Mouse (Mus musculus) c-Kit-positive CD71-positive TER-119-negative erythroid progenitor cells, embryonic 14.5 days (primary cell): Measurements from ENCODE around the gene Gpr27.

ENCODE experiments used
- DNase-seq: peaks from one replicate; pipeline ENCODE4 v3.0.0-alpha.2; 2013; ENCODE audit warnings: low read depth

The Gpr27 gene

GRCm38 (mm10) chr6:99692206-99692915 is at the start of gene Gpr27:
TSS of gene Gpr27 (plus strand) at chr6:99692679.
- DNase-seq, result no peak

DNA sequence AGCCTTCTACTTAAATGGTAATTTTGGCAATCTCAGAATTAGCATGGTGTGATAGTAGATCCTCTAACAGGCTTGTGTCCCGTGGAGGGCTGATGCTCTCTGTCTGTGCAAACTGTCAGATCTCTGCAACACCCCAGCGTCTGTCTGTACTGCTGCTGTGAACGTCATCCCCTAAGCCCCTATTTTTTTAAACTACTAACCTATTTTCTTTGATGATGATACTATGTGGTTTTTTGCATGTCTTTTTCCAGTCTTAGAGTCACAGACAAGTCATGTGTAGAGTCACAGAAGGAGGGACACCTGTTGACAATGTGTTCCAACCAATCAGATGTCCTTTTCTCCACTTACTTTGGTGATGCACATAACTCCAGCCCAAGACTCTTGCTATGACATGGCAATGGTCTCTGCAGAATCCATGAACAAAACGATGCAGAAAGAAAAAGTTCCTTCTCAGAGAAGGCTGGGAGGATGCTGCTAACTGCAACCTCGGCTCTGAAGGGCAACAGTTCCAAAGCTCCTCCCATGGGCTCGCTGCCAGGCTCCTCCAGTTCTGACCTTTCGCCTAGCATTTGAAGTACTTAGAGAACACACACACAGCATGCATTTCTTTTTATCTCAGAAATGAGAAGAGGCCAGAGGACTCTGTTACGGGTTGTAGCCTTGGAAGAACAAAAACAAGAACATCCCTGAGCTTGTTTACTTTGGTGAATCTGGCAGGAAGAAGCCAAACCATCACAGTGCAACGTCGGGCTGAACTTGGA is 48.9 kb upstream of the Gpr27 start:
- no peak for DNase-seq

GRCm38 (mm10) chr6:99644386-99644785 is 48.1 kb upstream of the Gpr27 start:
- DNase-seq, result no peak

DNA sequence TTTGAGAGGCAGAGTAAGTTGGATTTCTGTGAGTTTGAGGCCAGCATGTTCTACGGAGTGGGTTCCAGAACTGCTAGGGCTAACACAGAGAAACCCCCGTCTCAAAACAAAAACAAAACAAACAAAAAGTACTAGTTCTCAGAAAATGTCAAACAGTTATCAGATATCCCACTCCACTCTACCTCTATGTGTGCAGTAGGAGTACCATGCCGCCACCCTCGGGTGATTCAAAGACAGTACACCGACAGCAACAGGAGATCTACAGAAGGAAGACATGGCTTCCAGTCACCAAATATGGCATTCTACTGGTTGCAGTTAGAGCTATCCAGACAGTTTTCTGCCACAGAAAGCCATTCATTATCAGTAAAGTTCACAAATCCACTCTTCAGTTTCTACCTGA is 47.6 kb upstream of the Gpr27 start:
- DNase-seq, result no peak

DNA sequence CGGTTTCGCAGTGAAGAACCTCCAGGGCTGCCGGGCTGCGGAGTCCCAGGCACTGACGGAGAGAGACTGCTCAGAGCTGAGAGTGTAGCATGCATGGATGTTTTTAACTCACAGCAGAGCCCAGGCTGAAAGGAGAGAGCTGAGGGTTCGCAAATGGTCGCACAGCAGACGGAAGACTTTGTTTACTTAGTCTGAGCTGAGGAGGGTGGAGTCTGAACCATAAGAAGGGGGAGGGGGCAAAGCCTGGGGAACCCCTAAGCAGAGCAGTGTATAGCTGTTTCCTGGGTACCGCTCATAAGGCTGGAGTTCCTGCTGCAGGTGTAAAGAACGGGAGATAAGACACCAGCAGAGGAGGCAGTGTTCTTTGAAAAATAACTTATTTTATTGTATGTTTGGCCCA is 46.1 kb upstream of the Gpr27 start:
- no peak for DNase-seq

- DNase-seq, result no peak
These were observed 43.2 kb upstream of the Gpr27 start for GRCm38 (mm10) chr6:99649307-99649706.

- DNase-seq, result no peak
These were observed 40.1 kb upstream of the Gpr27 start for GRCm38 (mm10) chr6:99652341-99652740.

DNA sequence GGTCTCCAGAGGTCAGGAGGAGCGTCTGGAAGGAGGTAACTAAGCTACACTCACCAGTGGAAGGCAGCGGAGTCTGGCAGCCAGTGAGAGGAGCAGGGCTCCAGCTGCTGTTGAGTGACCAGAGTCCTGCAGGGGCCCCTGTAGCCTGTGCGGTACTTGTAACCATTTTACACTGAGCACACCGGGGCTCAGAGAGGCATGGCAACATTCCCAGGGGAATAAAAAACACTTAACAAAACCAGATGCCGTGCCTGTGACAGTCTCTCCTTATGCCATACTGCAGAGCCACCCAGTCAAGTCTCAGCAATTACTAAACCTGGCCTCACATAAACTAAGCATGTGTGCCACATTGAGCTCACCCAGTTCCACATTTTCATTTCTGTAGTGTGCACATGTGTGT is 38.1 kb upstream of the Gpr27 start:
- DNase-seq, result no peak

- no peak for DNase-seq
These were observed 37.0 kb upstream of the Gpr27 start for GRCm38 (mm10) chr6:99655488-99655887.

DNA sequence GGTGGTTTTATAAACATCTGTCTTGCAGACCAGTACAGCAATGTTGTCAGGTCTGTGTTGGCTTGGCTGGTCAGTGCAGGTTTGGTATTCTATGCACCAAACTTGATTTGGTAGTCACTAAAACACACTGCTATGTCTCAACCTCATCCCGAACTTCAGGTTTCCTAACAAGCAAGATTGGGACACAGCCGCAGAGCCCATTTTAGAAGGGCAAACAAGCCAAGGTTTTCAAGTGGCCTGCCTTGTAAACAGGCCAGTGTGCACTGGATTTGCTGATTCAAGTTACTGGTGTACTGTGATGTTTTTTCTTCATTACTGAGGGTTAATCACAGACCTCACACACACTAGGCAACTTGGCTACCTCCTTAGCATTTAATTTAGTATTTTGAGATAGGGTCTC is 36.4 kb upstream of the Gpr27 start:
- DNase-seq, result no peak

DNA sequence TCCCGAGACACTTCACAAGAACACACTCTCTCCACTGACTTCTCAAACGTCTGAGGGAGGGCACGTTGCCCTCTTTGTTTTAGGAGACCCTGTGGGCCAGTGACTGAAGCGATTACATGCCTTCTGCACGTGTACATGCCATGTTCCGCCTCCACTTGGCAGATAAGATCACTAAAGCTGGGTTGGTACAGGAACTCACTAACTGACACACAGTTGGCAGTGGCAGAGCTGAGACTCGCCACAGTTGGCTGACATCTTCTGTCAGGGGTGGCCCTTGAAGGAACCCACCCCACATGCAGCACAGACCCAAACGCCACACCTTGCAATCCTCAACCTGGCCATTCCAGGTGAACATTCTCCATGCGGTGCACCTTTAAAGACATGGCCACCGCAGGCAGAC is 33.9 kb upstream of the Gpr27 start:
- DNase-seq, result no peak

- DNase-seq, result no peak
These were observed 32.0 kb upstream of the Gpr27 start for GRCm38 (mm10) chr6:99660443-99660842.

- DNase-seq, result no peak
These were observed 29.2 kb upstream of the Gpr27 start for GRCm38 (mm10) chr6:99663232-99663631.

DNA sequence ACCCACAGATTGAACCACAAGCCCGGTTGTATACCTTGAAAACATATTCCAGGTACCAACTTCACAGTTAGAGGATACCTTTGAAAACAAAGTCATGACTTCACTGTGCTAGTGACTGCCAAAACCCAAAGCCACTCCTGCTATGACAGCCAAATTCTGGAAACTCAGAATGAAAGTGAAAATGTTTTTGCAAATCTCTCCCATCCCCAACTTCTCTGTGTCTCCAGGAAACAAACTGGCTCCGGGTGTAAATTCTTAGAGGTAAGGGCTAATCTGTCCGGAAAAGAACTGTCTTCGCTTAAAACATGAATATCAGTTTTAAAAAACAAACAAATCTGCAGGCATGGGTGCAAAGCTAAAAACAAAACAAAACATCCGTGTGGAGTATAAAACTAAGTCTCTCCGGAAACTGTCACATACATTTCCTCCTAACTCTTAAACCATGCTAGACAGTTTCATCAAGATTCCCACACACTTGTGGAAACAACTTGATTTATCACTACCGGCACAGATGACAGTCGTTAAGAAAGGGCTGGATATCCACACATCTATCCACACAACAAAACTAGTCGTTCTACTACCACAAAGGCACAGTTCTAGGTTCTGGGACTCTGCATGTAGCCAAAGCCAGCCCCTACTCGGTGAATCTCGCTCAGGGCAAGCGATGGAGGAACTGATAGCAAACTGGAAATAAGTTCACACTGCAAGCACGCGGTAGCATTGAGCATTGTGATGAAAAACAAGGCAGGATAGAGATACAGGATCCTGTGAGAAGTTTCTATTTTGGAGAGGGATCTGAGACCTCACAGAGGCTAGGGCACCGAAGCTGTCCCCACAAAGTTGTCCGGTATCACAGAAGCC is 26.8 kb upstream of the Gpr27 start:
- DNase-seq, result no peak

- no peak for DNase-seq
These were observed 25.9 kb upstream of the Gpr27 start, which contains the start of the genes Eif4e3 and Gm20696 for GRCm38 (mm10) chr6:99666318-99667171. TSS of gene Eif4e3 (minus strand) at chr6:99666771. TSS of gene Gm20696 (minus strand) at chr6:99666797.

DNA sequence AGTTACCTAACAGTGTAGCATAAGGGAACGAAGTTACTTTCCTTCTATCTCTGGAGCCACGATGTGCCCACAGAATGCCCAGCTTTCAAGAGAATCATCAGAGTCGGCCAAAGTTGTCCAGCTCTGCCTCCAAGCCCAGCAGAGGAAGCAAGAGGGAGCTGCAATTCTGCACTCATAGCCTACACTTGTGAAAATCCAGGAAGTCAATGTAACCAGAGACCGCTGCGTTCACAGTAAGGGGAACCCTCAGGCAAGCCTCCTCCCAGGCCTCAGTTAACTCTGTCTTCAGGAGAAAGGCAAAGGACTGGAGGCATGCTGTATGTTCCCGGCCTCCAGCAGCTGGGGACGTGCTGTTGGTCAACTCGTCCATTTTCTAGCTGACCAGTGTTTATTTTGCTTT is 25.2 kb upstream of the Gpr27 start:
- no peak for DNase-seq

GRCm38 (mm10) chr6:99669481-99670325 is 22.8 kb upstream of the Gpr27 start:
- DNase-seq, result no peak

DNA sequence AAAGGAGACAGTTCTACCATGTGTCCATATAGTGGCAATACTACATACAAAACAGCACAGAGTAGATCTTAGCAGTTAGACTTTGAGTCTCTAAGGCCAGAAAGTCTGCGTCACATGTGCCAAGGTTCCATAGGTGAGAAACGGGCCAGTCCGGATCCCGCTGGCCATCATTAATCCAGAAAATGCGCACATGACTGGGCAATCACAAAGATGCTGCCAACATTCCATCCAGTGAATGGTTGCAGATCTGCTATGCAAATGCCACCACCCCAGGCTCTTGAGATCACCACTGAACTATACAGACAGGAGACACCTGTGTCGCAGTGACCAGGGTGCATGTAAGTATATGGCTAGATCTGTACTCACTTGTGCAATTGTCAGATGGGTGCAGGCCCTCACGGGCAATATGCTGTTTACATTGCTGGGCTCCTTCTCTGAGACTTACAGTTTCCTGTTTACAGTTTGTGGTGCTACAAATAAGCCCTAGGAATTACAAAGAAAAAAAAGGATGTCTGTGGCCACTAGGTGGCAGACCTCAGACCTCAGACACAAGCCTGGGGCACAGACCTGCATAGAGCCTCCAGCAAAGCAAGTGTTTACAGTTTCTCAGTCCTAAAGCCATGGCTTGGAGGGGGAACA is 21.9 kb upstream of the Gpr27 start:
- no peak for DNase-seq

DNA sequence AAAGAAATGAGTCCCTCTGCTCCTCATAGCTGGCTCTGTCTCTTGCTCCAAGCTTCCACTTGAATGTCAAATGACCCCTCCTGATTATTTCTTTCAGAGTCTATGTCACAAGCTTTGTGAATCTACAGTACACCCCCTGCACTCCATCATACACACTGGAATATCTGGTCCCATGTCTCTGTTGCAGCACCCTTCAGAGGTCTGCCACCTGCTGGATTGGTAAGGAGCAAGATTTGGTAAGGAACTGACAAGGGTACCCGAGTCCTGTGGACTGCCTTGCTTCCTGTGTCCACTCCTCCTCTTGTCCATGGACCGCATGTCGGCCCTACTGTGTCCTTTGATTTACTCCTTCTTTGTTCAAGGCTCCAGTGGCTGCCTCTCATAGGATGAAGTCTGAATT is 20.7 kb upstream of the Gpr27 start:
- DNase-seq, result no peak

- no peak for DNase-seq
These were observed 18.0 kb upstream of the Gpr27 start for GRCm38 (mm10) chr6:99674482-99674881.
